Mouse (Mus musculus): ENCODE measurements around the gene Wasl.

The Wasl gene

GRCm38 (mm10) chr6:24616746-24617145 is 48.1 kb downstream of the Wasl start:
- Histone ChIP-seq H3K4me1 (replicated peaks; ENCODE audit: low read depth, low read length) (peaks cover 7% of the 10 kb centered on the region; the same call in 1 of the 2 replicates), H3K27me3 (ENCODE audit: insufficient read depth, low read length) (no peaks in the 10 kb centered on the region), H3K36me3 (ENCODE audit: insufficient read depth, low read length) (peaks cover 68% of the 10 kb centered on the region), H3K4me3 (replicated peaks; ENCODE audit: low read length) (no peak overlapping the region), H3K9me3 (ENCODE audit: low read length) (no peaks in the 10 kb centered on the region)
- TF ChIP-seq POU5F1 (IDR thresholded peaks at IDR 0.05; ENCODE audit: borderline replicate concordance, low read length) = no peak
- no peak for TF ChIP-seq CTCF (conservative IDR thresholded peaks at IDR 0.05; ENCODE audit: low read length)

GRCm38 (mm10) chr6:24613918-24614317 is 50.9 kb downstream of the Wasl start:
- Histone ChIP-seq H3K4me1 (replicated peaks; ENCODE audit: low read depth, low read length) (no peaks in the 10 kb centered on the region), H3K9me3 (ENCODE audit: low read length) (no peaks in the 10 kb centered on the region), H3K27me3 (ENCODE audit: insufficient read depth, low read length) (no peaks in the 10 kb centered on the region), H3K4me3 (replicated peaks; ENCODE audit: low read length) (no peak overlapping the region), H3K36me3 (ENCODE audit: insufficient read depth, low read length) (peaks cover 59% of the 10 kb centered on the region)
- TF ChIP-seq CTCF (conservative IDR thresholded peaks at IDR 0.05; ENCODE audit: low read length) = no peak
- TF ChIP-seq POU5F1 (IDR thresholded peaks at IDR 0.05; ENCODE audit: borderline replicate concordance, low read length) = no peak
- no peak for TF ChIP-seq NANOG (IDR thresholded peaks at IDR 0.05; ENCODE audit: borderline replicate concordance, low read length)

GRCm38 (mm10) chr6:24613346-24613745 is 51.5 kb downstream of the Wasl start:
- Histone ChIP-seq H3K4me1 (replicated peaks; ENCODE audit: low read depth, low read length) (no peaks in the 10 kb centered on the region), H3K9me3 (ENCODE audit: low read length) (no peaks in the 10 kb centered on the region), H3K27me3 (ENCODE audit: insufficient read depth, low read length) (no peaks in the 10 kb centered on the region), H3K36me3 (ENCODE audit: insufficient read depth, low read length) (peaks cover 55% of the 10 kb centered on the region), H3K4me3 (replicated peaks; ENCODE audit: low read length) (no peak overlapping the region)
- TF ChIP-seq POU5F1 (IDR thresholded peaks at IDR 0.05; ENCODE audit: borderline replicate concordance, low read length) (no peak), CTCF (conservative IDR thresholded peaks at IDR 0.05; ENCODE audit: low read length) (no peak), NANOG (IDR thresholded peaks at IDR 0.05; ENCODE audit: borderline replicate concordance, low read length) (no peak)

- TF ChIP-seq POU5F1 (IDR thresholded peaks at IDR 0.05; ENCODE audit: borderline replicate concordance, low read length) = no peak
- no peak for TF ChIP-seq CTCF (conservative IDR thresholded peaks at IDR 0.05; ENCODE audit: low read length)
- TF ChIP-seq NANOG (IDR thresholded peaks at IDR 0.05; ENCODE audit: borderline replicate concordance, low read length) = no peak
- Histone ChIP-seq H3K4me1 (replicated peaks; ENCODE audit: low read depth, low read length) (no peaks in the 10 kb centered on the region), H3K9me3 (ENCODE audit: low read length) (peaks cover 5% of the 10 kb centered on the region), H3K4me3 (replicated peaks; ENCODE audit: low read length) (no peak overlapping the region), H3K27me3 (ENCODE audit: insufficient read depth, low read length) (no peaks in the 10 kb centered on the region), H3K36me3 (ENCODE audit: insufficient read depth, low read length) (peaks cover 44% of the 10 kb centered on the region)
Observed at GRCm38 (mm10) chr6:24612074-24612755, 52.6 kb downstream of the Wasl start.

GRCm38 (mm10) chr6:24610358-24610757 is 54.5 kb downstream of the Wasl start:
- Histone ChIP-seq H3K27me3 (ENCODE audit: insufficient read depth, low read length) (no peaks in the 10 kb centered on the region), H3K9me3 (ENCODE audit: low read length) (peaks cover 22% of the 10 kb centered on the region), H3K4me3 (replicated peaks; ENCODE audit: low read length) (no peak overlapping the region), H3K36me3 (ENCODE audit: insufficient read depth, low read length) (peaks cover 27% of the 10 kb centered on the region), H3K4me1 (replicated peaks; ENCODE audit: low read depth, low read length) (no peaks in the 10 kb centered on the region)
- no peak for TF ChIP-seq CTCF (conservative IDR thresholded peaks at IDR 0.05; ENCODE audit: low read length)

GRCm38 (mm10) chr6:24609531-24609930 is 55.3 kb downstream of the Wasl start:
- no peaks in the 10 kb centered on the region for H3K4me1 ChIP-seq (replicated peaks; ENCODE audit: low read depth, low read length)
- H3K36me3 ChIP-seq (ENCODE audit: insufficient read depth, low read length) = peaks cover 19% of the 10 kb centered on the region
- no peak for TF ChIP-seq CTCF (conservative IDR thresholded peaks at IDR 0.05; ENCODE audit: low read length)
- no peak for TF ChIP-seq NANOG (IDR thresholded peaks at IDR 0.05; ENCODE audit: borderline replicate concordance, low read length)
- no peak for TF ChIP-seq POU5F1 (IDR thresholded peaks at IDR 0.05; ENCODE audit: borderline replicate concordance, low read length)
- H3K4me3 ChIP-seq (replicated peaks; ENCODE audit: low read length) = no peak overlapping the region
- H3K9me3 ChIP-seq (ENCODE audit: low read length) = peaks cover 22% of the 10 kb centered on the region
- H3K27me3 ChIP-seq (ENCODE audit: insufficient read depth, low read length) = no peaks in the 10 kb centered on the region

- Histone ChIP-seq H3K36me3 (ENCODE audit: insufficient read depth, low read length) (peaks cover 11% of the 10 kb centered on the region), H3K4me3 (replicated peaks; ENCODE audit: low read length) (no peak overlapping the region), H3K9me3 (ENCODE audit: low read length) (peaks cover 22% of the 10 kb centered on the region), H3K4me1 (replicated peaks; ENCODE audit: low read depth, low read length) (no peaks in the 10 kb centered on the region), H3K27me3 (ENCODE audit: insufficient read depth, low read length) (no peaks in the 10 kb centered on the region)
- TF ChIP-seq NANOG (IDR thresholded peaks at IDR 0.05; ENCODE audit: borderline replicate concordance, low read length) (no peak), POU5F1 (IDR thresholded peaks at IDR 0.05; ENCODE audit: borderline replicate concordance, low read length) (no peak), CTCF (conservative IDR thresholded peaks at IDR 0.05; ENCODE audit: low read length) (no peak)
Observed at GRCm38 (mm10) chr6:24608682-24609081, 56.1 kb downstream of the Wasl start.

GRCm38 (mm10) chr6:24608129-24608528 is 56.7 kb downstream of the Wasl start:
- Histone ChIP-seq H3K4me1 (replicated peaks; ENCODE audit: low read depth, low read length) (no peaks in the 10 kb centered on the region), H3K9me3 (ENCODE audit: low read length) (peaks cover 22% of the 10 kb centered on the region), H3K36me3 (ENCODE audit: insufficient read depth, low read length) (peaks cover 6% of the 10 kb centered on the region), H3K4me3 (replicated peaks; ENCODE audit: low read length) (no peak overlapping the region), H3K27me3 (ENCODE audit: insufficient read depth, low read length) (no peaks in the 10 kb centered on the region)
- no peak for TF ChIP-seq CTCF (conservative IDR thresholded peaks at IDR 0.05; ENCODE audit: low read length)
- no peak for TF ChIP-seq NANOG (IDR thresholded peaks at IDR 0.05; ENCODE audit: borderline replicate concordance, low read length)
- no peak for TF ChIP-seq POU5F1 (IDR thresholded peaks at IDR 0.05; ENCODE audit: borderline replicate concordance, low read length)

- TF ChIP-seq POU5F1 (IDR thresholded peaks at IDR 0.05; ENCODE audit: borderline replicate concordance, low read length) (no peak), NANOG (IDR thresholded peaks at IDR 0.05; ENCODE audit: borderline replicate concordance, low read length) (no peak), CTCF (conservative IDR thresholded peaks at IDR 0.05; ENCODE audit: low read length) (no peak)
- H3K36me3 ChIP-seq (ENCODE audit: insufficient read depth, low read length) = 0 out of 2 replicates have a peak, but pooled peaks cover under 1% of the 10 kb centered on the region
- H3K27me3 ChIP-seq (ENCODE audit: insufficient read depth, low read length) = no peaks in the 10 kb centered on the region
- no peak overlapping the region for H3K4me3 ChIP-seq (replicated peaks; ENCODE audit: low read length)
- no peaks in the 10 kb centered on the region for H3K4me1 ChIP-seq (replicated peaks; ENCODE audit: low read depth, low read length)
- H3K9me3 ChIP-seq (ENCODE audit: low read length) = peaks cover 22% of the 10 kb centered on the region
Observed at GRCm38 (mm10) chr6:24607531-24607930, 57.3 kb downstream of the Wasl start.

Measured in E14TG2a.4 (cell line).